Mouse (Mus musculus): Measurements from ENCODE around the gene Chid1. TPM values are rescaled to one million over a fixed set of nuclear protein-coding genes. Genes with fewer than 3 reads are reported as not detected.

The Chid1 gene
- total and polyA plus RNA-seq, 3 experiments: 14.4 to 25.1 (median 19.4) TPM

GRCm38 (mm10) chr7:141569916-141570315, 30.3 kb upstream of the Chid1 start:
- no peaks in the 10 kb centered on the region for H3K9me3 ChIP-seq (replicated peaks)
- ATAC-seq (ENCODE audit: extremely low read depth, insufficient number of reproducible peaks, low FRiP score, poor library complexity, severe bottlenecking): no peak

GRCm38 (mm10) chr7:141569283-141569803, 29.7 kb upstream of the Chid1 start:
- Histone ChIP-seq H3K9me3 (replicated peaks) (no peaks in the 10 kb centered on the region), H3K4me3 (ENCODE audit: low read depth, low read length) (no peak overlapping the region), H3K27me3 (ENCODE audit: insufficient read depth, low read length) (peaks cover 2% of the 10 kb centered on the region; the same call in 1 of the 2 replicates), H3K36me3 (replicated peaks) (no peaks in the 10 kb centered on the region), H3K4me1 (ENCODE audit: insufficient read depth, low read depth, low read length) (no peaks in the 10 kb centered on the region)
- TF ChIP-seq CTCF (IDR thresholded peaks at IDR 0.05; ENCODE audit: low read depth, low read length): no peak
- no peak for TF ChIP-seq GATA1 (IDR thresholded peaks at IDR 0.05; ENCODE audit: borderline replicate concordance, low read length)
- TF ChIP-seq POLR2AphosphoS5 (IDR thresholded peaks at IDR 0.05; ENCODE audit: insufficient replicate concordance, low read depth, low read length): no peak
- ATAC-seq (ENCODE audit: extremely low read depth, insufficient number of reproducible peaks, low FRiP score, poor library complexity, severe bottlenecking) (no peak), DNase-seq (ENCODE audit: low spot score) (no peak)

More at GRCm38 (mm10) chr7:141569916-141570315, 30.3 kb upstream of the Chid1 start:
- no peaks in the 10 kb centered on the region for H3K4me1 ChIP-seq (ENCODE audit: insufficient read depth, low read depth, low read length)
- 0 out of 2 replicates have a peak, but pooled peaks cover 2% of the 10 kb centered on the region for H3K27me3 ChIP-seq (ENCODE audit: insufficient read depth, low read length)
- no peak for DNase-seq (ENCODE audit: low spot score)
- H3K36me3 ChIP-seq (replicated peaks): no peaks in the 10 kb centered on the region
- TF ChIP-seq POLR2AphosphoS5 (IDR thresholded peaks at IDR 0.05; ENCODE audit: insufficient replicate concordance, low read depth, low read length) (no peak), GATA1 (IDR thresholded peaks at IDR 0.05; ENCODE audit: borderline replicate concordance, low read length) (no peak), CTCF (IDR thresholded peaks at IDR 0.05; ENCODE audit: low read depth, low read length) (no peak), GATA2 (IDR thresholded peaks at IDR 0.05; ENCODE audit: borderline replicate concordance, low read depth, low read length) (no peak), TAL1 (conservative IDR thresholded peaks at IDR 0.05; ENCODE audit: low read depth, low read length) (no peak)
- no peak overlapping the region for H3K4me3 ChIP-seq (ENCODE audit: low read depth, low read length)

- DNase-seq (ENCODE audit: low spot score): no peak
- no peak overlapping the region for H3K4me3 ChIP-seq (ENCODE audit: low read depth, low read length)
- H3K9me3 ChIP-seq (replicated peaks): no peaks in the 10 kb centered on the region
- ATAC-seq (ENCODE audit: extremely low read depth, insufficient number of reproducible peaks, low FRiP score, poor library complexity, severe bottlenecking): no peak
- H3K4me1 ChIP-seq (ENCODE audit: insufficient read depth, low read depth, low read length): peaks cover 5% of the 10 kb centered on the region; the same call in 1 of the 2 replicates
- no peaks in the 10 kb centered on the region for H3K36me3 ChIP-seq (replicated peaks)
- TF ChIP-seq CTCF (IDR thresholded peaks at IDR 0.05; ENCODE audit: low read depth, low read length) (no peak), GATA1 (IDR thresholded peaks at IDR 0.05; ENCODE audit: borderline replicate concordance, low read length) (no peak), GATA2 (IDR thresholded peaks at IDR 0.05; ENCODE audit: borderline replicate concordance, low read depth, low read length) (no peak), POLR2AphosphoS5 (IDR thresholded peaks at IDR 0.05; ENCODE audit: insufficient replicate concordance, low read depth, low read length) (no peak), TAL1 (conservative IDR thresholded peaks at IDR 0.05; ENCODE audit: low read depth, low read length) (no peak)
- peaks cover 16% of the 10 kb centered on the region for H3K27me3 ChIP-seq (ENCODE audit: insufficient read depth, low read length)
Observed at GRCm38 (mm10) chr7:141566587-141566986, 26.9 kb upstream of the Chid1 start.

DNA sequence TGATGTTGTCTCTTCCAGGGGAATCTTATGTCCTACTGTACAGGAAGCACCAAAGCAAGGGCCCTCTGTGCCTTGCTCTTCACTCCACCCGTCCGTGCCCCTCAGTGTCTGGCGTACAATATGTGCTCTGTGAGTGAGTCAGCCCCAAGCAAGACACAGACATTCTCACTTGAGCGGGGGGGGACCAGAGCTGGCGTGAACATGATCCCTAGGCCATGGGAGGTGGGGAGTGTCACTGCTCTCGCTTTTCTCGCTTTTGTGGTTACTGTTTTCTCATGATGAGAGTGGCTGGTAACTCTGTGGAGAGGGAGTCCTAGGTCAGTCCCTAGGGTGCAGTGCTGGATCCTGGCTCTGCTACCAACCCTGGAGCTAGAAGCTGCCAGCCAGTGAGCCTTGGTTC, 24.9 kb upstream of the Chid1 start:
- Histone ChIP-seq H3K4me3 (ENCODE audit: low read depth, low read length) (no peak overlapping the region), H3K9me3 (replicated peaks) (no peaks in the 10 kb centered on the region), H3K36me3 (replicated peaks) (no peaks in the 10 kb centered on the region), H3K27me3 (ENCODE audit: insufficient read depth, low read length) (peaks cover 22% of the 10 kb centered on the region), H3K4me1 (ENCODE audit: insufficient read depth, low read depth, low read length) (peaks cover 5% of the 10 kb centered on the region; the same call in 1 of the 2 replicates)
- TF ChIP-seq CTCF (IDR thresholded peaks at IDR 0.05; ENCODE audit: low read depth, low read length) (no peak), GATA2 (IDR thresholded peaks at IDR 0.05; ENCODE audit: borderline replicate concordance, low read depth, low read length) (no peak), POLR2AphosphoS5 (IDR thresholded peaks at IDR 0.05; ENCODE audit: insufficient replicate concordance, low read depth, low read length) (no peak), GATA1 (IDR thresholded peaks at IDR 0.05; ENCODE audit: borderline replicate concordance, low read length) (no peak), TAL1 (conservative IDR thresholded peaks at IDR 0.05; ENCODE audit: low read depth, low read length) (no peak)
- no peak for ATAC-seq (ENCODE audit: extremely low read depth, insufficient number of reproducible peaks, low FRiP score, poor library complexity, severe bottlenecking)
- no peak for DNase-seq (ENCODE audit: low spot score)

DNA sequence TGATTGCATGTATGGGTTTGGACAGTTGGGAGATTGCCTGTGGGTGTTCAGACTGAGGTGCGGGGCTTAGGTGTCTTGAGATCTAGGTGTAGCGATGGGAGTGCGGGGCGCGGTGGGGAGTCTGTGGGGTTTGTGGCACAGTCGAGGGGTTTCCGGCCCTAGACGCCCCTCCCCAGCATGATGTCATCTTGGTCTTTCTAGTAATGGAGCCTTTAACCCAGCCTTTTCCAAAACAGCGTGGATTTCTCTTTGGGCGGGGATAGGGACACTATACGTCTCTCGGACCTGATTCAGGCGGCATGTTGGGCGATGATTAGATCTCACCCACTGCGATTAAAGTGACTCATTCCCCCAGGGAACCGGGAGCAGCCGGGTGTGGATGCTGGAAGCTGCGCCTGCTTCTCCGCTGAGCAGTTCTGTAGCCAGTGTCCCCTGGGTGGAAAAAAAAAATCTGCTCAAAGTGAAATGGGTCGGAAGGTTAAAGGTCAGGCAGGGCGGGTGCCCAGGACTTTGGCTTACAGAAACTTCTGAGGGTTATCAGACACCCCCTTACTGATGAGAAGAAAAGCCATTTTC, 23.3 kb upstream of the Chid1 start:
- peaks cover 5% of the 10 kb centered on the region; the same call in 1 of the 2 replicates for H3K4me1 ChIP-seq (ENCODE audit: insufficient read depth, low read depth, low read length)
- TF ChIP-seq TAL1 (conservative IDR thresholded peaks at IDR 0.05; ENCODE audit: low read depth, low read length) (no peak), POLR2AphosphoS5 (IDR thresholded peaks at IDR 0.05; ENCODE audit: insufficient replicate concordance, low read depth, low read length) (no peak), CTCF (IDR thresholded peaks at IDR 0.05; ENCODE audit: low read depth, low read length) (no peak), GATA1 (IDR thresholded peaks at IDR 0.05; ENCODE audit: borderline replicate concordance, low read length) (no peak), GATA2 (IDR thresholded peaks at IDR 0.05; ENCODE audit: borderline replicate concordance, low read depth, low read length) (no peak)
- peaks cover 24% of the 10 kb centered on the region for H3K27me3 ChIP-seq (ENCODE audit: insufficient read depth, low read length)
- H3K9me3 ChIP-seq (replicated peaks): no peaks in the 10 kb centered on the region
- H3K4me3 ChIP-seq (ENCODE audit: low read depth, low read length): no peak overlapping the region
- no peaks in the 10 kb centered on the region for H3K36me3 ChIP-seq (replicated peaks)
- ATAC-seq (ENCODE audit: extremely low read depth, insufficient number of reproducible peaks, low FRiP score, poor library complexity, severe bottlenecking): no peak
- DNase-seq (ENCODE audit: low spot score): no peak

DNA sequence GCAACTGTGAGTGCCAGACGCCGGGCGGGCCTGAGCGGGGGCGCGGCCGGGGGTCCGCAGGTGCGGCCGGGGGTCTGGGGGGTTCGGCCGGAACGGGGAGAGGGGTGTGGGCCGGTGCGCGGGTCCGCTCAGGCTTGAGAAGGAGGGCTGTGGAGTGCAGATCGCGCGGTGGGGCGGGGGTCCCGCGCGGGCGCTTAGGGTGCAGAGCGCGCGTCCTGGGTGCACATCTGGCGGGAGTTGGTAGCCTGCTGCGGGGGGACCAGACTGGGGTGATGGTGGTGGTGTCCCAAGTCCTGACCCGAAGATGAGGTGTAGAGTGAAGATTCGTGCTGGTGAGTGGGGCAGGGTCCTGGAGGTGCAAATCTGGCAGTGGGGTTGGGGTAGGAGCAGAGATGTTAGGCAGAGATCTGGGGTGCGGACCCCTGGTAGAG, 22.8 kb upstream of the Chid1 start:
- TF ChIP-seq GATA1 (IDR thresholded peaks at IDR 0.05; ENCODE audit: borderline replicate concordance, low read length): no peak
- no peak for TF ChIP-seq CTCF (IDR thresholded peaks at IDR 0.05; ENCODE audit: low read depth, low read length)
- TF ChIP-seq GATA2 (IDR thresholded peaks at IDR 0.05; ENCODE audit: borderline replicate concordance, low read depth, low read length): no peak
- no peak for TF ChIP-seq POLR2AphosphoS5 (IDR thresholded peaks at IDR 0.05; ENCODE audit: insufficient replicate concordance, low read depth, low read length)
- TF ChIP-seq TAL1 (conservative IDR thresholded peaks at IDR 0.05; ENCODE audit: low read depth, low read length): no peak
- no peaks in the 10 kb centered on the region for H3K9me3 ChIP-seq (replicated peaks)
- peak overlapping the region; percentile 23 for H3K4me3 ChIP-seq (ENCODE audit: low read depth, low read length)
- peaks cover 5% of the 10 kb centered on the region; the same call in 1 of the 2 replicates for H3K4me1 ChIP-seq (ENCODE audit: insufficient read depth, low read depth, low read length)
- no peak for DNase-seq (ENCODE audit: low spot score)
- H3K36me3 ChIP-seq (replicated peaks): no peaks in the 10 kb centered on the region
- peaks cover 24% of the 10 kb centered on the region for H3K27me3 ChIP-seq (ENCODE audit: insufficient read depth, low read length)
- ATAC-seq (ENCODE audit: extremely low read depth, insufficient number of reproducible peaks, low FRiP score, poor library complexity, severe bottlenecking): no peak

Data from G1E (cell line).